Mouse (Mus musculus): Measurements from ENCODE around the gene Slc25a15. TPM values are rescaled to one million over a fixed set of nuclear protein-coding genes. Genes with fewer than 3 reads are reported as not detected.

The Slc25a15 gene
- polyA plus RNA-seq, 1 experiment from 2014 or later, result 6.0 TPM

DNA sequence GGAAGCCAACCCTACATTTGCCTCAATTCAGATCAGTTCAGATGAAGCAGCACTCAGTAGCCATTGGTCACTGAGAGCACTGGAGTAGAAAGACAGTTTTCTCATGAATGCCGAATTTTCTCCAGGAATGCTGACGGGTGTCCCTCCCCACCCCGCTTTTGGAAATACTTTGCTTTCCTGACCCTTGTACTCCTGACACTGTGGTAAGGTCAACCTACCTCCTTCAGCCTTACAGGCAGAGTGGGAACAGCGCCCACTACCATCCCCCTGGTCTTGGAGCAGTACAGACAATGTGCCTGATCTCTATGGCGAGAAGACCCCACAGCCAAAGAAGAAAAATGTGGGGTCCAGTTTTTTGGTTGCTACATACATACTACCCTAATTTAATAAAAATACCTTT, 22.1 kb downstream of the Slc25a15 start:
- no peak overlapping the region for H3K9ac ChIP-seq (replicated peaks; ENCODE audit: low read depth, low read length)
- H3K4me3 ChIP-seq (ENCODE audit: low read depth, low read length), result no peak overlapping the region
- H3K9me3 ChIP-seq (ENCODE audit: control insufficient read depth, low read length), result no peaks in the 10 kb centered on the region
- no peaks in the 10 kb centered on the region for H3K4me1 ChIP-seq (ENCODE audit: control insufficient read depth, insufficient read depth, low read length)
- no peak for ATAC-seq (ENCODE audit: low read depth)
- H3K36me3 ChIP-seq (ENCODE audit: control insufficient read depth, insufficient read depth, low read length), result no peaks in the 10 kb centered on the region
- no peaks in the 10 kb centered on the region for H3K27me3 ChIP-seq (ENCODE audit: control insufficient read depth, insufficient read depth, low read length)
- no peak overlapping the region for H3K4me2 ChIP-seq (ENCODE audit: low read depth, low read length)
- no peak overlapping the region for H3K27ac ChIP-seq (ENCODE audit: low read depth, low read length)
- WGBS, result 93% methylated on average over 5 of the region's 5 CpGs

DNA sequence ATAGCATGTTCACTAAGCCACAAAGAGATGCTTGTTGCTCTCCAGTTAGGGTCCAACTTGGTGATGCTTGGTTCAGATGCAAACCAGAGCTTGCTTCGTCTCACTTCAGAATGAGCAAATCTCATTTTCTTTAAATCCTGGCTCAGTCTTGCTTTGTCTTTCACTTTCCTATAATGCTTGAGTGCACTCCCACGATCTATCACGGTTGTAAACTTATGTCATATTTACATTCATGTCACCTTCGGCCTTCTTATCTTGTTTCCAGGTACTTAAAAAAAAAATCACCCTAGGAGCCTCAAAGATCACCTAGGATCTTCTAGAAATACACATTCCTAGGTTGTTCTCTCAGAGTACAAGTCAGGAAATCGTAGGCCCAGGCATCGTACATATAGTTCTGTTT, 38.5 kb downstream of the Slc25a15 start:
- no peak overlapping the region for H3K4me3 ChIP-seq (ENCODE audit: low read depth, low read length)
- no peaks in the 10 kb centered on the region for H3K4me1 ChIP-seq (ENCODE audit: control insufficient read depth, insufficient read depth, low read length)
- no peaks in the 10 kb centered on the region for H3K9me3 ChIP-seq (ENCODE audit: control insufficient read depth, low read length)
- no peak overlapping the region for H3K27ac ChIP-seq (ENCODE audit: low read depth, low read length)
- no peaks in the 10 kb centered on the region for H3K27me3 ChIP-seq (ENCODE audit: control insufficient read depth, insufficient read depth, low read length)
- no peaks in the 10 kb centered on the region for H3K36me3 ChIP-seq (ENCODE audit: control insufficient read depth, insufficient read depth, low read length)
- 95% methylated on average over 6 of the region's 6 CpGs for WGBS
- no peak for ATAC-seq (ENCODE audit: low read depth)
- H3K9ac ChIP-seq (replicated peaks; ENCODE audit: low read depth, low read length), result no peak overlapping the region
- H3K4me2 ChIP-seq (ENCODE audit: low read depth, low read length), result no peak overlapping the region

DNA sequence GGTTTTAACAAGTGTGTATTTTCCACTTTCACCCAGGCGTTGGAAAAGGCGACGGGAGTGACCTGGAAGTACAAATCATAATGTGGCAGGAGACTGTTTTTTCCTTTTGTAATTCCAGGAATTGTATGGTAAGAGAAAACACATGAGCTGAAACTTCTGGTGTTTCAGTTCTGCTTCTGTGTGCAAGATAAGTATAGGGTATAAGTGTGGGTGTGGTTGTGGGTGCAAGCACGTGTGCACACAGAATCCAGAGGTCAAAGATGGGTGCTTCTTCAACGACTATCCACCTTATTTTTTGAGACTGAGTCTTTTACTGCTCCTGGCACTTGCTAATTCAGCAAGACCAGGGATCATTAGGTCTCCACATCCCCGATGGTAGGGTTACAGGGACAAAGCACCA, 39.0 kb downstream of the Slc25a15 start:
- H3K9me3 ChIP-seq (ENCODE audit: control insufficient read depth, low read length), result no peaks in the 10 kb centered on the region
- 79% methylated on average over 6 of the region's 6 CpGs for WGBS
- no peaks in the 10 kb centered on the region for H3K36me3 ChIP-seq (ENCODE audit: control insufficient read depth, insufficient read depth, low read length)
- no peak overlapping the region for H3K4me3 ChIP-seq (ENCODE audit: low read depth, low read length)
- no peaks in the 10 kb centered on the region for H3K4me1 ChIP-seq (ENCODE audit: control insufficient read depth, insufficient read depth, low read length)
- H3K9ac ChIP-seq (replicated peaks; ENCODE audit: low read depth, low read length), result no peak overlapping the region
- no peak overlapping the region for H3K4me2 ChIP-seq (ENCODE audit: low read depth, low read length)
- ATAC-seq (ENCODE audit: low read depth), result no peak
- no peak overlapping the region for H3K27ac ChIP-seq (ENCODE audit: low read depth, low read length)
- no peaks in the 10 kb centered on the region for H3K27me3 ChIP-seq (ENCODE audit: control insufficient read depth, insufficient read depth, low read length)

DNA sequence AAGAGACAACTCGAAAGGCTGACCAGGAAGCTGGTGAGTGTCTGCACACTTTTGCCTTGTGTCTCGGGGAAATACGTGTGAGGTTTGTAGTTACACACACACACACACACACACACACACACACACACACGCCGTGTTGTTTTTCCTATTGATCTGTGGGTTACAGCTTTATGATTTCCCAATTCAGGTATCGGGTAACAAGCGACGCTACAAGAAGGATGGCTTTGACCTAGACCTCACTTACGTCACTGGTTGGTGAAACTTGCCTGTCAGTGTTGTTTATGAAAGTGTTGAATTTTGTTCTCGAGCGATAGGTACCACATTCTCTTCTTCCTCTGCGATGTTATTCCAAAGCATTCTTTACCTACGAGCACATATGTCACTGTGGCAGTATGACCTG, 63.0 kb downstream of the Slc25a15 start:
- Histone ChIP-seq H3K4me3 (ENCODE audit: low read depth, low read length) (no peak overlapping the region), H3K36me3 (ENCODE audit: control insufficient read depth, insufficient read depth, low read length) (no peaks in the 10 kb centered on the region), H3K9me3 (ENCODE audit: control insufficient read depth, low read length) (no peaks in the 10 kb centered on the region), H3K27me3 (ENCODE audit: control insufficient read depth, insufficient read depth, low read length) (no peaks in the 10 kb centered on the region), H3K9ac (replicated peaks; ENCODE audit: low read depth, low read length) (no peak overlapping the region), H3K4me1 (ENCODE audit: control insufficient read depth, insufficient read depth, low read length) (no peaks in the 10 kb centered on the region), H3K4me2 (ENCODE audit: low read depth, low read length) (no peak overlapping the region), H3K27ac (ENCODE audit: low read depth, low read length) (no peak overlapping the region)
- 93% methylated on average over 13 of the region's 13 CpGs for WGBS
- no peak for ATAC-seq (ENCODE audit: low read depth)

Other genes with a start within 250 kb of the Slc25a15 start
- 9.8 and 11.6 TPM in 2 replicates for gene Nek3, start 232.2 kb downstream of the Slc25a15 start, polyA plus RNA-seq (2014; fragmentation: Nextera tagmentation; extraction: Ambion mirVana)
- 8.0 and 12.6 TPM in 2 replicates for gene Ckap2, start 212.8 kb downstream of the Slc25a15 start, polyA plus RNA-seq (2014; fragmentation: Nextera tagmentation; extraction: Ambion mirVana)
- 47.8 and 53.9 TPM in 2 replicates for gene Vps36, start 205.8 kb downstream of the Slc25a15 start, polyA plus RNA-seq (2014; fragmentation: Nextera tagmentation; extraction: Ambion mirVana)
- 4.4 and 9.2 TPM in 2 replicates for gene Thsd1, start 171.3 kb downstream of the Slc25a15 start, polyA plus RNA-seq (2014; fragmentation: Nextera tagmentation; extraction: Ambion mirVana)
- not detected in 2 replicates for gene Tpte, start 115.2 kb downstream of the Slc25a15 start, polyA plus RNA-seq (2014; fragmentation: Nextera tagmentation; extraction: Ambion mirVana)
- 35.8 and 36.0 TPM in 2 replicates for gene Mrps31, start 12.8 kb upstream of the Slc25a15 start, polyA plus RNA-seq (2014; fragmentation: Nextera tagmentation; extraction: Ambion mirVana)